Mouse (Mus musculus): Measurements from ENCODE around the gene Lnpep.

GRCm38 (mm10) chr17:17581234-17581633, 43.6 kb downstream of the Lnpep start:
- TF ChIP-seq POLR2A (IDR thresholded peaks at IDR 0.05; ENCODE audit: insufficient read depth, low read depth, low read length) (no peak), CTCF (IDR thresholded peaks at IDR 0.05) (no peak), EP300 (IDR thresholded peaks at IDR 0.05; ENCODE audit: insufficient read depth, low read depth, low read length) (no peak)
